Mouse (Mus musculus) heart, embryonic 14.5 days (tissue): ENCODE measurements at regions not wholly inside any gene's neighbourhood (a gene's known extent, or its start where the extent isn't known, plus 50 kb on each side); places are given as distances from the start of the nearest gene placed in this dataset.

Experiments
- ATAC-seq: fragments of 200-750 bp; cut with Nextera tagmentation; 2 replicates; pipeline ENCODE4 v1.8.0; 2017; ENCODE audit warnings: low read depth, moderate TSS enrichment; ENCODE audit not compliant: insufficient number of reproducible peaks, insufficient read depth, low FRiP score
- H3K27ac ChIP-seq, 2 experiments: fragments of 200-500 bp in 1 of 2; fragments of 300-500 bp in 1 of 2; sonication (generic) in 1 of 2; replicated peaks in 1 of 2; 2 replicates each; pipeline ENCODE4 v1.5.1; 2012 to 2014; ENCODE audit warnings: low read depth in 2 of 2, low read length in 2 of 2, control low read depth in 1 of 2, mild to moderate bottlenecking in 1 of 2, mixed read lengths in 1 of 2; ENCODE audit not compliant: control insufficient read depth in 1 of 2, insufficient read depth in 1 of 2
- H3K27me3 ChIP-seq: fragments of 300-500 bp; sonication (generic); 2 replicates; pipeline ENCODE4 v1.6.1; 2014; ENCODE audit warnings: mild to moderate bottlenecking, low read length, control low read depth; ENCODE audit not compliant: control insufficient read depth, insufficient read depth
- H3K36me3 ChIP-seq: fragments of 300-500 bp; sonication (generic); 2 replicates; pipeline ENCODE4 v1.6.1; 2014; ENCODE audit warnings: mild to moderate bottlenecking, control low read depth, low read length, mixed read lengths; ENCODE audit not compliant: control insufficient read depth, insufficient read depth
- H3K4me1 ChIP-seq, 2 experiments: fragments of 200-500 bp in 1 of 2; fragments of 300-500 bp in 1 of 2; sonication (generic) in 1 of 2; 2 replicates each; pipeline ENCODE4 v1.6.1; 2012 to 2014; ENCODE audit warnings: low read length in 2 of 2, control low read depth in 1 of 2, mixed read lengths in 1 of 2; ENCODE audit not compliant: control insufficient read depth in 2 of 2, insufficient read depth in 2 of 2
- H3K4me2 ChIP-seq: fragments of 300-500 bp; sonication (generic); 2 replicates; pipeline ENCODE4 v1.6.1; 2014; ENCODE audit warnings: mild to moderate bottlenecking, low read length
- H3K4me3 ChIP-seq, 2 experiments: fragments of 200-500 bp in 1 of 2; fragments of 300-500 bp in 1 of 2; sonication (generic) in 1 of 2; 2 replicates each; pipeline ENCODE4 v1.5.1; 2012 to 2014; ENCODE audit warnings: low read length in 2 of 2, mild to moderate bottlenecking in 2 of 2, control low read depth in 1 of 2, low read depth in 1 of 2, moderate library complexity in 1 of 2; ENCODE audit not compliant: control insufficient read depth in 1 of 2, insufficient read depth in 1 of 2
- H3K9ac ChIP-seq: fragments of 300-500 bp; sonication (generic); 2 replicates; pipeline ENCODE4 v1.6.1; 2014; ENCODE audit warnings: mild to moderate bottlenecking, low read length
- H3K9me3 ChIP-seq: fragments of 300-500 bp; sonication (generic); 2 replicates; pipeline ENCODE4 v1.6.1; 2016; ENCODE audit warnings: low read length, control low read depth; ENCODE audit not compliant: control insufficient read depth
- WGBS: fragments of 180-500 bp; shearing (Covaris S2); extraction: QIAGEN DNeasy Blood & Tissue Kit; methylation state at CpG from one replicate; pipeline ENCODE4 v1.1.7; 2014; 5-methylcytosine and 5-hydroxymethylcytosine counted together

- Histone ChIP-seq H3K9ac (no peak overlapping the region), H3K9me3 (no peaks in the 10 kb centered on the region), H3K27ac (no peak overlapping the region), H3K27me3 (no peaks in the 10 kb centered on the region), H3K4me2 (no peak overlapping the region), H3K36me3 (no peaks in the 10 kb centered on the region), H3K4me1 (no peaks in the 10 kb centered on the region), H3K4me3 (no peak overlapping the region)
- 69% methylated on average over 2 of the region's 2 CpGs for WGBS
- ATAC-seq: no peak
Observed at GRCm38 (mm10) chr13:6212550-6212949, 335.4 kb upstream of the Pitrm1 start.

- Histone ChIP-seq H3K4me1 (no peaks in the 10 kb centered on the region), H3K27ac (no peak overlapping the region), H3K4me3 (no peak overlapping the region), H3K27me3 (no peaks in the 10 kb centered on the region), H3K36me3 (no peaks in the 10 kb centered on the region), H3K9me3 (no peaks in the 10 kb centered on the region), H3K4me2 (no peak overlapping the region), H3K9ac (no peak overlapping the region)
- ATAC-seq: no peak
- 79% methylated on average over 2 of the region's 2 CpGs for WGBS
Observed at GRCm38 (mm10) chr13:6214189-6214588, 333.8 kb upstream of the Pitrm1 start.

- H3K27ac ChIP-seq: no peak overlapping the region
- H3K4me2 ChIP-seq: no peak overlapping the region
- H3K4me1 ChIP-seq: no peaks in the 10 kb centered on the region
- WGBS: 81% methylated on average over 7 of the region's 7 CpGs
- H3K9me3 ChIP-seq: no peaks in the 10 kb centered on the region
- H3K9ac ChIP-seq: no peak overlapping the region
- H3K4me3 ChIP-seq: no peak overlapping the region
- ATAC-seq: no peak
- H3K27me3 ChIP-seq: no peaks in the 10 kb centered on the region
- H3K36me3 ChIP-seq: no peaks in the 10 kb centered on the region
Observed at GRCm38 (mm10) chr13:6226087-6226643, 321.8 kb upstream of the Pitrm1 start.

- Histone ChIP-seq H3K4me2 (no peak overlapping the region), H3K9ac (no peak overlapping the region), H3K36me3 (no peaks in the 10 kb centered on the region), H3K4me1 (no peaks in the 10 kb centered on the region), H3K27me3 (no peaks in the 10 kb centered on the region), H3K9me3 (no peaks in the 10 kb centered on the region), H3K27ac (no peak overlapping the region), H3K4me3 (no peak overlapping the region)
- WGBS: 91% methylated on average over 1 of the region's 1 CpGs
- no peak for ATAC-seq
Observed at GRCm38 (mm10) chr13:6228278-6228677, 319.7 kb upstream of the Pitrm1 start.

GRCm38 (mm10) chr13:6235394-6235793 lies 312.6 kb upstream of the Pitrm1 start:
- H3K27ac ChIP-seq: no peak overlapping the region
- no peak overlapping the region for H3K9ac ChIP-seq
- no peaks in the 10 kb centered on the region for H3K4me1 ChIP-seq
- H3K9me3 ChIP-seq: no peaks in the 10 kb centered on the region
- H3K4me2 ChIP-seq: no peak overlapping the region
- no peaks in the 10 kb centered on the region for H3K36me3 ChIP-seq
- H3K4me3 ChIP-seq: no peak overlapping the region
- ATAC-seq: no peak
- 88% methylated on average over 1 of the region's 1 CpGs for WGBS
- H3K27me3 ChIP-seq: no peaks in the 10 kb centered on the region

GRCm38 (mm10) chr13:6236503-6236902 lies 311.4 kb upstream of the Pitrm1 start:
- ATAC-seq: no peak
- Histone ChIP-seq H3K4me2 (no peak overlapping the region), H3K27ac (no peak overlapping the region), H3K4me1 (no peaks in the 10 kb centered on the region), H3K27me3 (no peaks in the 10 kb centered on the region), H3K36me3 (no peaks in the 10 kb centered on the region), H3K9me3 (no peaks in the 10 kb centered on the region), H3K4me3 (no peak overlapping the region), H3K9ac (no peak overlapping the region)
- 87% methylated on average over 8 of the region's 8 CpGs for WGBS

- no peaks in the 10 kb centered on the region for H3K9me3 ChIP-seq
- H3K27me3 ChIP-seq: no peaks in the 10 kb centered on the region
- no peak overlapping the region for H3K4me3 ChIP-seq
- H3K4me2 ChIP-seq: no peak overlapping the region
- no peaks in the 10 kb centered on the region for H3K4me1 ChIP-seq
- no peaks in the 10 kb centered on the region for H3K36me3 ChIP-seq
- no peak for ATAC-seq
- WGBS: 64% methylated on average over 3 of the region's 3 CpGs
- no peak overlapping the region for H3K27ac ChIP-seq
- no peak overlapping the region for H3K9ac ChIP-seq
Observed at GRCm38 (mm10) chr13:6237201-6237600, 310.7 kb upstream of the Pitrm1 start.

- Histone ChIP-seq H3K9ac (no peak overlapping the region), H3K4me3 (no peak overlapping the region), H3K4me2 (no peak overlapping the region), H3K9me3 (no peaks in the 10 kb centered on the region), H3K27me3 (no peaks in the 10 kb centered on the region), H3K4me1 (no peaks in the 10 kb centered on the region), H3K27ac (no peak overlapping the region), H3K36me3 (no peaks in the 10 kb centered on the region)
- ATAC-seq: no peak
- 58% methylated on average over 3 of the region's 3 CpGs for WGBS
Observed at GRCm38 (mm10) chr13:6240855-6241254, 307.1 kb upstream of the Pitrm1 start.
